Mouse (Mus musculus) bone marrow macrophage, adult 2 months (primary cell): Measurements from ENCODE around the gene Tcf25.

Experiments used
- CTCF ChIP-seq: IDR thresholded peaks from 2 replicates; pipeline ENCODE4 v1.5.1; 2012; ENCODE audit warnings: low read depth, mild to moderate bottlenecking, low read length, moderate library complexity
- POLR2A ChIP-seq: IDR thresholded peaks from 2 replicates; pipeline ENCODE4 v1.6.1; 2012; ENCODE audit warnings: mild to moderate bottlenecking, low read depth, low read length, borderline replicate concordance

GRCm38 (mm10) chr8:123415967-123416943 lies 42.7 kb downstream of the Tcf25 start:
- TF ChIP-seq POLR2A (no peak), CTCF (no peak)
